Mouse (Mus musculus): ENCODE results near the gene Ddo. TPM values are rescaled to one million over a fixed set of nuclear protein-coding genes. Genes with fewer than 3 reads are reported as not detected.

The Ddo gene
- polyA plus RNA-seq, 1 experiment from 2014 or later: 0.21 TPM

GRCm38 (mm10) chr10:40713829-40714228, 84.0 kb downstream of the Ddo start:
- Histone ChIP-seq H3K27me3 (replicated peaks; ENCODE audit: control insufficient read depth, insufficient read depth, low read length) (no peaks in the 10 kb centered on the region), H3K27ac (ENCODE audit: low read depth, low read length) (no peak overlapping the region), H3K36me3 (ENCODE audit: control insufficient read depth, insufficient read depth, low read length) (no peaks in the 10 kb centered on the region), H3K4me1 (replicated peaks; ENCODE audit: control insufficient read depth, insufficient read depth, low read length) (peaks cover 5% of the 10 kb centered on the region; the same call in 1 of the 2 replicates), H3K9ac (ENCODE audit: low read depth, low read length) (no peak overlapping the region), H3K4me2 (no peak overlapping the region), H3K9me3 (ENCODE audit: control insufficient read depth, low read length) (no peaks in the 10 kb centered on the region), H3K4me3 (ENCODE audit: low read depth, low read length) (no peak overlapping the region)
- 64% methylated on average over 9 of the region's 9 CpGs for WGBS
- no peak for ATAC-seq (replicated peaks; ENCODE audit: low FRiP score)
- no peak for DNase-seq (ENCODE audit: low spot score)

GRCm38 (mm10) chr10:40715151-40715550, 85.3 kb downstream of the Ddo start:
- WGBS: 78% methylated on average over 4 of the region's 4 CpGs
- H3K9me3 ChIP-seq (ENCODE audit: control insufficient read depth, low read length): no peaks in the 10 kb centered on the region
- no peak for ATAC-seq (replicated peaks; ENCODE audit: low FRiP score)
- DNase-seq (ENCODE audit: low spot score): peak; percentile 21
- H3K9ac ChIP-seq (ENCODE audit: low read depth, low read length): no peak overlapping the region
- H3K4me3 ChIP-seq (ENCODE audit: low read depth, low read length): no peak overlapping the region
- H3K4me2 ChIP-seq: no peak overlapping the region
- H3K27me3 ChIP-seq (replicated peaks; ENCODE audit: control insufficient read depth, insufficient read depth, low read length): no peaks in the 10 kb centered on the region
- H3K27ac ChIP-seq (ENCODE audit: low read depth, low read length): no peak overlapping the region
- H3K4me1 ChIP-seq (replicated peaks; ENCODE audit: control insufficient read depth, insufficient read depth, low read length): peaks cover 5% of the 10 kb centered on the region; the same call in 1 of the 2 replicates
- no peaks in the 10 kb centered on the region for H3K36me3 ChIP-seq (ENCODE audit: control insufficient read depth, insufficient read depth, low read length)

GRCm38 (mm10) chr10:40716296-40716695, 86.5 kb downstream of the Ddo start:
- no peak overlapping the region for H3K9ac ChIP-seq (ENCODE audit: low read depth, low read length)
- WGBS: 73% methylated on average over 8 of the region's 8 CpGs
- no peak overlapping the region for H3K4me3 ChIP-seq (ENCODE audit: low read depth, low read length)
- no peaks in the 10 kb centered on the region for H3K27me3 ChIP-seq (replicated peaks; ENCODE audit: control insufficient read depth, insufficient read depth, low read length)
- H3K4me2 ChIP-seq: no peak overlapping the region
- no peaks in the 10 kb centered on the region for H3K36me3 ChIP-seq (ENCODE audit: control insufficient read depth, insufficient read depth, low read length)
- peak; percentile 22 for DNase-seq (ENCODE audit: low spot score)
- H3K27ac ChIP-seq (ENCODE audit: low read depth, low read length): no peak overlapping the region
- ATAC-seq (replicated peaks; ENCODE audit: low FRiP score): no peak
- no peaks in the 10 kb centered on the region for H3K9me3 ChIP-seq (ENCODE audit: control insufficient read depth, low read length)
- H3K4me1 ChIP-seq (replicated peaks; ENCODE audit: control insufficient read depth, insufficient read depth, low read length): peaks cover 5% of the 10 kb centered on the region; the same call in 1 of the 2 replicates

GRCm38 (mm10) chr10:40716713-40717112, 86.9 kb downstream of the Ddo start:
- no peak overlapping the region for H3K27ac ChIP-seq (ENCODE audit: low read depth, low read length)
- H3K4me2 ChIP-seq: no peak overlapping the region
- H3K4me1 ChIP-seq (replicated peaks; ENCODE audit: control insufficient read depth, insufficient read depth, low read length): peaks cover 5% of the 10 kb centered on the region; the same call in 1 of the 2 replicates
- H3K9me3 ChIP-seq (ENCODE audit: control insufficient read depth, low read length): no peaks in the 10 kb centered on the region
- H3K9ac ChIP-seq (ENCODE audit: low read depth, low read length): no peak overlapping the region
- H3K36me3 ChIP-seq (ENCODE audit: control insufficient read depth, insufficient read depth, low read length): no peaks in the 10 kb centered on the region
- 82% methylated on average over 3 of the region's 3 CpGs for WGBS
- no peak overlapping the region for H3K4me3 ChIP-seq (ENCODE audit: low read depth, low read length)
- DNase-seq (ENCODE audit: low spot score) (no peak), ATAC-seq (replicated peaks; ENCODE audit: low FRiP score) (no peak)
- H3K27me3 ChIP-seq (replicated peaks; ENCODE audit: control insufficient read depth, insufficient read depth, low read length): no peaks in the 10 kb centered on the region

GRCm38 (mm10) chr10:40718362-40718761, 88.6 kb downstream of the Ddo start:
- Histone ChIP-seq H3K4me3 (ENCODE audit: low read depth, low read length) (no peak overlapping the region), H3K27me3 (replicated peaks; ENCODE audit: control insufficient read depth, insufficient read depth, low read length) (no peaks in the 10 kb centered on the region), H3K4me1 (replicated peaks; ENCODE audit: control insufficient read depth, insufficient read depth, low read length) (peaks cover 2% of the 10 kb centered on the region; the same call in 1 of the 2 replicates), H3K9me3 (ENCODE audit: control insufficient read depth, low read length) (no peaks in the 10 kb centered on the region), H3K9ac (ENCODE audit: low read depth, low read length) (no peak overlapping the region), H3K4me2 (no peak overlapping the region), H3K36me3 (ENCODE audit: control insufficient read depth, insufficient read depth, low read length) (no peaks in the 10 kb centered on the region), H3K27ac (ENCODE audit: low read depth, low read length) (no peak overlapping the region)
- ATAC-seq (replicated peaks; ENCODE audit: low FRiP score) (no peak), DNase-seq (ENCODE audit: low spot score) (peak; percentile 6)
- 88% methylated on average over 13 of the region's 13 CpGs for WGBS

- H3K36me3 ChIP-seq (ENCODE audit: control insufficient read depth, insufficient read depth, low read length): no peaks in the 10 kb centered on the region
- no peaks in the 10 kb centered on the region; the same call in 1 of the 2 replicates for H3K4me1 ChIP-seq (replicated peaks; ENCODE audit: control insufficient read depth, insufficient read depth, low read length)
- no peak for ATAC-seq (replicated peaks; ENCODE audit: low FRiP score)
- DNase-seq (ENCODE audit: low spot score): no peak
- H3K4me2 ChIP-seq: no peak overlapping the region
- no peak overlapping the region for H3K4me3 ChIP-seq (ENCODE audit: low read depth, low read length)
- no peak overlapping the region for H3K27ac ChIP-seq (ENCODE audit: low read depth, low read length)
- no peak overlapping the region for H3K9ac ChIP-seq (ENCODE audit: low read depth, low read length)
- 58% methylated on average over 6 of the region's 6 CpGs for WGBS
- no peaks in the 10 kb centered on the region for H3K27me3 ChIP-seq (replicated peaks; ENCODE audit: control insufficient read depth, insufficient read depth, low read length)
- no peaks in the 10 kb centered on the region for H3K9me3 ChIP-seq (ENCODE audit: control insufficient read depth, low read length)
These were observed 89.3 kb downstream of the Ddo start for GRCm38 (mm10) chr10:40719062-40719461.

- WGBS: 76% methylated on average over 5 of the region's 5 CpGs
- DNase-seq (ENCODE audit: low spot score): no peak
- no peaks in the 10 kb centered on the region for H3K36me3 ChIP-seq (ENCODE audit: control insufficient read depth, insufficient read depth, low read length)
- no peak overlapping the region for H3K27ac ChIP-seq (ENCODE audit: low read depth, low read length)
- no peaks in the 10 kb centered on the region for H3K27me3 ChIP-seq (replicated peaks; ENCODE audit: control insufficient read depth, insufficient read depth, low read length)
- no peaks in the 10 kb centered on the region for H3K9me3 ChIP-seq (ENCODE audit: control insufficient read depth, low read length)
- no peaks in the 10 kb centered on the region; the same call in 1 of the 2 replicates for H3K4me1 ChIP-seq (replicated peaks; ENCODE audit: control insufficient read depth, insufficient read depth, low read length)
- no peak overlapping the region for H3K4me2 ChIP-seq
- no peak overlapping the region for H3K4me3 ChIP-seq (ENCODE audit: low read depth, low read length)
- H3K9ac ChIP-seq (ENCODE audit: low read depth, low read length): no peak overlapping the region
- ATAC-seq (replicated peaks; ENCODE audit: low FRiP score): no peak
These were observed 91.1 kb downstream of the Ddo start for GRCm38 (mm10) chr10:40720883-40721282.

- no peak overlapping the region for H3K4me3 ChIP-seq (ENCODE audit: low read depth, low read length)
- DNase-seq (ENCODE audit: low spot score): no peak
- no peak overlapping the region for H3K27ac ChIP-seq (ENCODE audit: low read depth, low read length)
- ATAC-seq (replicated peaks; ENCODE audit: low FRiP score): no peak
- no peaks in the 10 kb centered on the region for H3K27me3 ChIP-seq (replicated peaks; ENCODE audit: control insufficient read depth, insufficient read depth, low read length)
- 56% methylated on average over 6 of the region's 6 CpGs for WGBS
- no peaks in the 10 kb centered on the region for H3K36me3 ChIP-seq (ENCODE audit: control insufficient read depth, insufficient read depth, low read length)
- H3K9me3 ChIP-seq (ENCODE audit: control insufficient read depth, low read length): no peaks in the 10 kb centered on the region
- H3K9ac ChIP-seq (ENCODE audit: low read depth, low read length): no peak overlapping the region
- H3K4me2 ChIP-seq: no peak overlapping the region
- H3K4me1 ChIP-seq (replicated peaks; ENCODE audit: control insufficient read depth, insufficient read depth, low read length): no peaks in the 10 kb centered on the region; the same call in 1 of the 2 replicates
These were observed 94.5 kb downstream of the Ddo start for GRCm38 (mm10) chr10:40724342-40724741.

- WGBS: 57% methylated on average over 4 of the region's 4 CpGs
- H3K9ac ChIP-seq (ENCODE audit: low read depth, low read length): no peak overlapping the region
These were observed 95.3 kb downstream of the Ddo start for GRCm38 (mm10) chr10:40725066-40725465.

More at GRCm38 (mm10) chr10:40725066-40725465, 95.3 kb downstream of the Ddo start:
- Histone ChIP-seq H3K27ac (ENCODE audit: low read depth, low read length) (no peak overlapping the region), H3K4me3 (ENCODE audit: low read depth, low read length) (no peak overlapping the region), H3K4me1 (replicated peaks; ENCODE audit: control insufficient read depth, insufficient read depth, low read length) (no peaks in the 10 kb centered on the region; the same call in 1 of the 2 replicates), H3K9me3 (ENCODE audit: control insufficient read depth, low read length) (no peaks in the 10 kb centered on the region), H3K27me3 (replicated peaks; ENCODE audit: control insufficient read depth, insufficient read depth, low read length) (no peaks in the 10 kb centered on the region), H3K4me2 (no peak overlapping the region), H3K36me3 (ENCODE audit: control insufficient read depth, insufficient read depth, low read length) (no peaks in the 10 kb centered on the region)
- no peak for ATAC-seq (replicated peaks; ENCODE audit: low FRiP score)
- DNase-seq (ENCODE audit: low spot score): no peak

All from liver, embryonic 11.5 days (tissue).